Mouse (Mus musculus): ENCODE measurements at regions not wholly inside any gene's neighbourhood (a gene's known extent, or its start where the extent isn't known, plus 50 kb on each side); places are given as distances from the start of the nearest gene placed in this dataset.

- TF ChIP-seq FLI1 (IDR thresholded peaks at IDR 0.05; ENCODE audit: low read length) = no peak
- no peak for TF ChIP-seq GATA1 (IDR thresholded peaks at IDR 0.05; ENCODE audit: borderline replicate concordance, low read length)
Measured at GRCm38 (mm10) chr14:18494048-18494447, 162.4 kb upstream of the Ube2e1 start.
